Mouse (Mus musculus) spleen, adult 2 months (tissue): ENCODE results near the gene Synm.

ENCODE experiments used
- CTCF ChIP-seq: fragments of 200-500 bp; IDR thresholded peaks from 2 replicates; pipeline ENCODE4 v1.5.1; 2011; ENCODE audit warnings: mild to moderate bottlenecking, inconsistent platforms; ENCODE audit not compliant: insufficient read depth, insufficient read length, insufficient replicate concordance; ENCODE audit errors: extremely low read depth
- POLR2A ChIP-seq: fragments of 200-500 bp; IDR thresholded peaks from 2 replicates; pipeline ENCODE4 v1.6.1; 2011; ENCODE audit warnings: low read depth, low read length, inconsistent platforms

DNA sequence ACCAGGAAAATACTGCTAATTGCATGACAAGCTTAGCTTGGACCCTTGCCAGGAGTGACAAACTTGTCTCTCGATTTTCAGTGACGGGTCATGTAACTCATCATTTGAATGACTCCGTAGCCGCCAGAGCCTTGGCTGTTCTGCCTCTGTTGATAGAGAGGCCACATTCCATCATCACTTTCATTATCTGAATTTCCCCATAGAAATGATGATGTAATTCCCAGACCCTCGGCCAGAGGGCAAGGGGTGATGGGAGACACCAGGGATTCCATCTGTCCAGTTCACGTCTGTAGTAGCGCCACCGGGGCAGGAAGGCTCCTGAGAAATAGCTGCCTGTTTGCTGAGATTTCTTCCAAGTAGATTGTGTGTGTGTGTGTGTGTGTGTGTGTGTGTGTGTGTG lies 40.7 kb downstream of the Synm start:
- no peak for TF ChIP-seq CTCF
- no peak for TF ChIP-seq POLR2A
